Mouse (Mus musculus) embryonic facial prominence, embryonic 11.5 days (tissue): ENCODE measurements at regions not wholly inside any gene's neighbourhood (a gene's known extent, or its start where the extent isn't known, plus 50 kb on each side); places are given as distances from the start of the nearest gene placed in this dataset.

Experiments
- ATAC-seq: fragments of 200-750 bp; cut with Nextera tagmentation; replicated peaks from 2 replicates; pipeline ENCODE4 v1.8.0; 2017; ENCODE audit warnings: low read depth; ENCODE audit not compliant: insufficient number of reproducible peaks, low FRiP score, low TSS enrichment
- DNase-seq: peaks from one replicate; pipeline ENCODE4 v3.0.0-alpha.2; 2015; ENCODE audit warnings: low spot score
- H3K27ac ChIP-seq: fragments of 300-500 bp; sonication (generic); replicated peaks from 2 replicates; pipeline ENCODE4 v1.5.1; 2014; ENCODE audit warnings: mild to moderate bottlenecking, low read depth, low read length, control low read depth
- H3K27me3 ChIP-seq: fragments of 300-500 bp; sonication (generic); 2 replicates; pipeline ENCODE4 v1.6.1; 2014; ENCODE audit warnings: mild to moderate bottlenecking, low read length, moderate library complexity, mixed read lengths; ENCODE audit not compliant: control insufficient read depth, insufficient read depth
- H3K36me3 ChIP-seq: fragments of 300-500 bp; sonication (generic); replicated peaks from 2 replicates; pipeline ENCODE4 v1.6.1; 2014; ENCODE audit warnings: low read depth, mild to moderate bottlenecking, low read length, moderate library complexity, mixed read lengths; ENCODE audit not compliant: control insufficient read depth, insufficient read depth
- H3K4me1 ChIP-seq: fragments of 300-500 bp; sonication (generic); 2 replicates; pipeline ENCODE4 v1.6.1; 2014; ENCODE audit warnings: low read length, mixed read lengths; ENCODE audit not compliant: control insufficient read depth, insufficient read depth
- H3K4me2 ChIP-seq: fragments of 300-500 bp; sonication (generic); 2 replicates; pipeline ENCODE4 v1.6.1; 2014; ENCODE audit warnings: low read depth, mild to moderate bottlenecking, control low read depth, low read length, moderate library complexity
- H3K4me3 ChIP-seq: fragments of 300-500 bp; sonication (generic); 2 replicates; pipeline ENCODE4 v1.5.1; 2014; ENCODE audit warnings: low read depth, low read length, control low read depth
- H3K9ac ChIP-seq: fragments of 300-500 bp; sonication (generic); replicated peaks from 2 replicates; pipeline ENCODE4 v1.6.1; 2014; ENCODE audit warnings: mild to moderate bottlenecking, control low read depth, low read length
- H3K9me3 ChIP-seq: fragments of 300-500 bp; sonication (generic); replicated peaks from 2 replicates; pipeline ENCODE4 v1.6.1; 2016; ENCODE audit warnings: mild to moderate bottlenecking, low read length, inconsistent platforms, mixed read lengths; ENCODE audit not compliant: control insufficient read depth
- WGBS: fragments of 180-500 bp; shearing (Covaris S2); extraction: QIAGEN DNeasy Blood & Tissue Kit; methylation state at CpG from one replicate; pipeline ENCODE4 v1.1.7; 2014; 5-methylcytosine and 5-hydroxymethylcytosine counted together

DNA sequence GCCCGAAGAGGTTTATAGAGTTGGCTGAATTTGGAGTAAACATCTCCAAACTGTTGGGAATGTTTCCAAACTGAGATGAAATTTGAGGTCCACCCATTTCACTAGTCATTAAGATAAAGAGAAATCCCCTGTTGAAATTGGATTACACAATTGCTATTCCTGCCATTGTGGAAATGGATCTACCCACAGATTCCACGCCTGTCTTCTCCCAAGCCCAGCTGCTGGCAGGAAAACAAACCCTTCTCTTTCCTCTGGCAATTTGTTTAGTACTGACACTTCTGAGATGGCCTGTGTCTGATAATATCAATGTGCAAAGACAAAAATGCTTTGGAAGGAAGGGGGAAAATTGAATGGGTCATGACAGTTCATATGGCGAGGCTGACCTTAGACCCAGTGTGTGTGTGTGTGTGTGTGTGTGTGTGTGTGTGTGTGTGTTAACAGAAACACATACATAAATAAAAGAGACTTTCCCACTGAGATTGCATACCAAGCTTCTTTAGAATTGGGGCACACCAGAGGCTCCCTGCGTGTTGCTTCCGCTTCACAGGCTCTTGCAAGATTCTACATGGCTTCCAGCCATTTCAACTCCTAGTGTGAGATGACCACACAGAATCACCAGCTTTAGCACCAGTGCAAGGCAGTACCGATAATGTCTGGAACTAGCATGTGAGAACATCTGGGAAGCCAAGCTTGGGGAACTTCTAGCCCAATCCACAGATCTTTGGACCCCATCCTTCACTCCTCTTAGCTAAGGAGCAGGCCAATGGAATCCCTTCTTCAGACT lies 293.4 kb downstream of the Irx1 start:
- no peaks in the 10 kb centered on the region for H3K36me3 ChIP-seq
- no peaks in the 10 kb centered on the region for H3K27me3 ChIP-seq
- no peaks in the 10 kb centered on the region for H3K9me3 ChIP-seq
- 83% methylated on average over 6 of the region's 6 CpGs for WGBS
- H3K9ac ChIP-seq, result no peak overlapping the region
- no peak overlapping the region for H3K4me3 ChIP-seq
- ATAC-seq (no peak), DNase-seq (no peak)
- no peak overlapping the region for H3K27ac ChIP-seq
- no peak overlapping the region for H3K4me2 ChIP-seq
- H3K4me1 ChIP-seq, result no peaks in the 10 kb centered on the region; the same call in 1 of the 2 replicates

DNA sequence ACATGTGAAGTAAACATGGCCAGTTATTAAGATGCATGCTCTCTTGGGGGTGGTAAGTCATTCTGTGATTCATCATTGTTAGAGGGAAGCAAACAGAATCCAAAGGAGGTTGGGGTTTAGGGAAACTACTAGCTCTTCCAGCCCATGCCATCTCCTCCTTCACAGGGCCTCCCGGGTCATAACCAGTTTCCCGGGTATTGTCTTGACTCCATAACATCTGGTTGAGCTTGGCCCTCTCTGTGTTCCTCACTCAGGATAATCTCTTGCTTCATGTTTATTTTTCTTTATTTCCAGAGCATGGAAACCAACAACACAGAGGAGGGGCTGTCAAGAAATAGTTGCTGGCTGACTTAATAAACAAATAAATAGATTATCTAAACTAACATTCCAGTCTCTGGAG lies 295.3 kb downstream of the Irx1 start:
- ATAC-seq (no peak), DNase-seq (no peak)
- no peak overlapping the region for H3K9ac ChIP-seq
- no peaks in the 10 kb centered on the region for H3K27me3 ChIP-seq
- no peaks in the 10 kb centered on the region for H3K36me3 ChIP-seq
- H3K4me3 ChIP-seq, result no peak overlapping the region
- H3K27ac ChIP-seq, result no peak overlapping the region
- H3K4me1 ChIP-seq, result no peaks in the 10 kb centered on the region; the same call in 1 of the 2 replicates
- WGBS, result 54% methylated on average over 2 of the region's 2 CpGs
- H3K4me2 ChIP-seq, result no peak overlapping the region
- no peaks in the 10 kb centered on the region for H3K9me3 ChIP-seq

DNA sequence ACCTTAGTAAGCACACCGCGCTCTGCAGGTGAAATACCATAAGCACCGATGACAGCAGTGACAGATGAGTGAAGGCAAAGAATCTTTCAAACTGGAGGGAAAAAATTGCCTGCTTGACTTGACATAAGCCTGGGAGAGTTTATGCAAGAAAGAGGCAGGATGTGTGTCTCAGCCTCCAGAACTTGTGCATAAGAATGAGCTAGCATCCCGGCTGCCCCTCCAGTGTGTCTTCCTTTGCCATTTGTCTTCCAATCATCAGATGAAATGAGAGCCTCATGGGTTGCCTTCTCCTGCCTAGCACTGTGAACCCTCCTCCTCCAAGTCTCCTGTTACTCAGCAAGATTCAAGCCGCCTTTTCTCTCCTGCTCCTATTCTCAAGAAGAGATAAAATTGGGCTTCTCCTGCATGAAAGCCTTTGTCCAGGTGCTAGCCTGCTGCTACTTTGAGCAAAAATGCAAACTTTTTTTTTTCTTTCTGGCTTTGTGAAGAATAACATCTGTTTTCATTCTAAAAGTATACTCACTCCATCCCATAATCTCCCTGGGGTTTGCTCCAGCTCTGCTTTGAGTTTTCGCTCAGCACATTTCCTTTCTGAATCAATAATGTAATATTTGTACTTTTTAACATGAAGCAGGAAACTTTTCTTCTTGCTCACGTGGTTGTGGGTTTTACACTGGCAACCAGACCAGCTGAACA lies 298.2 kb downstream of the Irx1 start:
- no peak overlapping the region for H3K4me3 ChIP-seq
- no peak overlapping the region; the same call in 1 of the 2 replicates for H3K27ac ChIP-seq
- no peak overlapping the region for H3K4me2 ChIP-seq
- H3K36me3 ChIP-seq, result no peaks in the 10 kb centered on the region
- H3K27me3 ChIP-seq, result no peaks in the 10 kb centered on the region
- H3K4me1 ChIP-seq, result no peaks in the 10 kb centered on the region; the same call in 1 of the 2 replicates
- 40% methylated on average over 7 of the region's 7 CpGs for WGBS
- no peaks in the 10 kb centered on the region for H3K9me3 ChIP-seq
- ATAC-seq, result no peak
- no peak overlapping the region for H3K9ac ChIP-seq
- peak; percentile 59 for DNase-seq

DNA sequence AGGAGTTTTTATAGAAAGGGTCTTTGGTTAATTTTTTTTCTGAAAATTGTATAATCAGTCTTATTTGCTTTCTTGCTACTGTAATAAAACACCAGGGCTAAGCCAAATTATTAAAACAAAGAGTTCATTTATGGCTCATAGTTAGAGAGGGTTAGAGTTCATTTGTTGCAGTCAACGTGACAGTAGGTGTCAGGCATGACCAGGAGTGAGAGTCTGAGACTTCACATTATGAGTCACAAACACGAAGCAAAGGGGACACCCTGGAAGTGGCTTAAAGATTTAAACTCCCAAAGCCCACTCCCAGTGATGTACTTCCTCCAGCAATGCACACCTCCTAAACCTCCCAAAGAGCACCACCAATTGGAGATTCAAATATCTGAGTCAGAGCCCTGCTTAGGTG lies 305.6 kb downstream of the Irx1 start:
- no peak for ATAC-seq
- H3K4me2 ChIP-seq, result no peak overlapping the region
- 54% methylated on average over 2 of the region's 2 CpGs for WGBS

DNA sequence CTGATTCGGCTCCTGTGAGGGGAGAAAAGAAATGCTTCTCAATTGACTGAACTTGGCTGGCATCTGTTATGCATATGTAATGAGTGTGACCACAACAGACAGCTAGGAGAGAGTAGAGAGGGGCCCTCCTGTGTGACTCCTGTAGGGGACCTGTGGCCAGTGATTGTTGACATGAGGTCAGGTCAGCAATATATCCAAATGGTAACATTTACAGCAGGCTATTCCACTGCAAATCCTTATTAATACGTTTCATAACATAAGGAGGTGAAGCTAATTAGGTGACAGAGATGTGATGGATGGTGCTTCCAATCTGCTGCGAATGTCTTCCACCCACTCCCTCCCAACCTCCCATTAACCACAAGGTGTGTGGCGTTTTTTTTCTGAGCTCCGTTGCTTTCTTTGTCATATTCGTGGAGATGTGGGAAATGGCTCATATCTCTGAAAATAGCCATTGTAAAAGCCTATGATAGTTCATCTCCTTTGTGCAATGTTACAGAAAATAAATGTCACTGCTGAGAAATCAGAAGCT lies 309.5 kb downstream of the Irx1 start:
- H3K4me3 ChIP-seq, result no peak overlapping the region
- no peaks in the 10 kb centered on the region; the same call in 1 of the 2 replicates for H3K4me1 ChIP-seq
- peak; percentile 3 for DNase-seq
- no peaks in the 10 kb centered on the region for H3K36me3 ChIP-seq
- no peaks in the 10 kb centered on the region for H3K9me3 ChIP-seq
- H3K4me2 ChIP-seq, result no peak overlapping the region
- H3K9ac ChIP-seq, result no peak overlapping the region
- ATAC-seq, result no peak
- H3K27me3 ChIP-seq, result no peaks in the 10 kb centered on the region
- WGBS, result 69% methylated on average over 6 of the region's 6 CpGs
- no peak overlapping the region for H3K27ac ChIP-seq

More for the DNA sequence above, 305.6 kb downstream of the Irx1 start:
- DNase-seq, result no peak
- no peaks in the 10 kb centered on the region for H3K36me3 ChIP-seq
- no peaks in the 10 kb centered on the region; the same call in 1 of the 2 replicates for H3K4me1 ChIP-seq
- no peak overlapping the region for H3K9ac ChIP-seq
- H3K27me3 ChIP-seq, result no peaks in the 10 kb centered on the region
- H3K4me3 ChIP-seq, result no peak overlapping the region
- no peaks in the 10 kb centered on the region for H3K9me3 ChIP-seq
- H3K27ac ChIP-seq, result no peak overlapping the region

DNA sequence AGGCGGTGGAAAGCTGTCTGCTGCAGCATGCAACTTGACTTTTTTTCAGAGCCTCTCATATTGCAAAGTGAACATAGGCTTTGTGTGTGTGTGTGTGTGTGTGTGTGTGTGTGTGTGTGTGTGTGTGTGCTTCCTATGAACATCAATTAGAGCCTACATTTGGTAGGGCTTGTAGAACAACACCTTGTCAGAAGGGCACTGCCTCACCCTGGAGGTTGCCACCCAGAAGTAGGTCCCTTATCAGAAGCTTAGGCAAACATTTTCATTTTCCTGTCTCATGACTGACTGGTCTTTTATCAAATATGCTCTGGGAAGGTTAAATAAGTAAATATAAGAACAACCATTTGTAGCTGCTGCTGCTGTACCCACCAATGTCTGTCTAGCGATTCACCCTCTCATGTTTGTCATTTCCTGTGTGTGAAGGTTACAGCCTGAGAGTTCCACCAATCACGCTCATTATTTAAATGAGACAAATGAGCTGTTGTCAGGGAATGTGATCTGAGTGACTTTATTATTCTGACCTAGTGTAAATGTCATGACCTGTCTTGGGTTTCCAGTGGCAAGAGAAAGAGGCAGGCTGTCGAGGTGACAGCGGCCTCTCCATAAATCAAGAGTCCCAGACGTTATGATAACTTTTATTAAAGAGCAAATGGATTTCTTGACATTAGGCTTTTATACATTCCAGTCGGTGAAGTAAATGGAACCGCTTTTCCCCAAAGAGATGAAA lies 310.1 kb downstream of the Irx1 start:
- WGBS, result 42% methylated on average over 8 of the region's 8 CpGs
- H3K27ac ChIP-seq, result no peak overlapping the region
- ATAC-seq (no peak), DNase-seq (no peak)
- H3K4me3 ChIP-seq, result no peak overlapping the region
- no peaks in the 10 kb centered on the region for H3K9me3 ChIP-seq
- no peak overlapping the region for H3K4me2 ChIP-seq
- H3K9ac ChIP-seq, result no peak overlapping the region
- no peaks in the 10 kb centered on the region; the same call in 1 of the 2 replicates for H3K4me1 ChIP-seq
- H3K27me3 ChIP-seq, result no peaks in the 10 kb centered on the region
- H3K36me3 ChIP-seq, result no peaks in the 10 kb centered on the region

DNA sequence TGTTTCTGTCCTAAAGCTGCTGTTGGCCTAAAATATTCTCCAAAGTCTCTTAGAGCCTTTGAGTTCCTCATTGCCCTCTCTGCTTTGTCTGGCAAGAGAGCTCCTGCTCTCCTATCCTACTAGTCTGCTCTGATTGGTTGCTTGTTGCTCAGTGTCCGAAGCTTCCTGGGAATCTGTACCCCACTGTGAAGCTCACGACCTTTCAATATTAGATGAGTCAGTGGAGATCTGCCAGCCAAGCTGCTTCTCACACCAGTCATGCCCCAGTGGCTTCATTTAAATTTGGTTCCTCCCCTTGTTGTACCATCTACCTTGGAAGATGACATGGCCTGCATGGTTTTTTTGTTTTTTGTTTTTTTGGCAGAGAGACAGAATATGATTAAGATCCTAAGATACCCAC lies 313.6 kb downstream of the Irx1 start:
- 15% methylated on average over 2 of the region's 2 CpGs for WGBS
- H3K27ac ChIP-seq, result no peak overlapping the region
- H3K4me1 ChIP-seq, result no peaks in the 10 kb centered on the region; the same call in 1 of the 2 replicates
- H3K9ac ChIP-seq, result no peak overlapping the region
- no peak overlapping the region for H3K4me2 ChIP-seq
- no peak overlapping the region for H3K4me3 ChIP-seq
- no peaks in the 10 kb centered on the region for H3K9me3 ChIP-seq
- no peak for DNase-seq
- ATAC-seq, result no peak
- no peaks in the 10 kb centered on the region for H3K36me3 ChIP-seq
- no peaks in the 10 kb centered on the region for H3K27me3 ChIP-seq
